Mouse (Mus musculus) embryonic fibroblast, embryonic 13.5 days (primary cell): ENCODE data around the gene Cav2.

Experiments used
- CTCF ChIP-seq: IDR thresholded peaks from 2 replicates; pipeline ENCODE4 v1.5.1; 2011; ENCODE audit warnings: mild to moderate bottlenecking, control low read depth, low read length, moderate library complexity, borderline replicate concordance; ENCODE audit not compliant: insufficient read depth
- POLR2A ChIP-seq: IDR thresholded peaks from 2 replicates; pipeline ENCODE4 v1.6.1; 2011; ENCODE audit warnings: low read depth, mild to moderate bottlenecking, control low read depth, low read length, moderate library complexity

- no peak; the same call in 1 of the 2 replicates for TF ChIP-seq POLR2A
- no peak for TF ChIP-seq CTCF
Observed at GRCm38 (mm10) chr6:17306602-17307325, 25.8 kb downstream of the Cav2 start.
